Comparison of ENCODE assay signal across 9 mouse cellular contexts in the genomic region with DNA sequence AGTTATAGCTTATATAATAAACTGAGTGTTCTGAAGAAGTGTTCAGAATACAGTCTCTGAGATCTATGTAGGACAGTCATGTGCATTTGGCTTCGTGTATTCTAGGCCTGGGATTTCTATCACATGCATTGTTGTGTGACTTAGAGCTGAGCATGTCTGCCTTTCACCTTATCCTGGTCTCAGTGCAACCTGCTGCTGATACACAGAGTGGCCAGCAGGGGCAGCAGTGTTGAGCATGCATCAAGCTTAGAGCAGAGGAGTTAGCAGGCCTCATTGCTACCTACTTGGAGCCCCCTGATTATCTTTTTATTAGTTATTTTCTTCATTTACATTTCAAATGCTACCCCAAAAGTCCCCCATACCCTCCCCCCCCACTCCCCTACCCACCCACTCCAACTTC.
DNase-seq lines count a peak whose midpoint lies in the region; ATAC-seq lines count a peak whose summit lies in the region.
"Had no signal": no experiment of that assay in that cellular context is flagged by ENCODE, and none has a peak within 500 bp of the region (broad histone marks: within the 10 kb centered on the region; RNA-seq: fewer than 3 reads in every experiment).

No protein-coding gene starts in this region.

- peak; percentile 28 to 32 for DNase-seq in layer of hippocampus, postnatal 10 days (ENCODE audit: low spot score in 2 of 2)
- DNase-seq in layer of hippocampus, postnatal 14 days (ENCODE audit: low spot score in 2 of 2): no peak
- peak; percentile 77 for DNase-seq in ES-CJ7 (ENCODE audit: low read depth, low spot score)
- DNase-seq in brain, adult 2 months (ENCODE audit: low read depth, low spot score): peak; percentile 24
- DNase-seq in naive thymus-derived CD4-positive, alpha-beta T cell, adult 2 months (ENCODE audit: low read depth): peak; percentile 22
- no peak for DNase-seq in ovary, adult 18-20 months (ENCODE audit: low spot score)
- DNase-seq: cerebellum, adult 9-10 months; heart, adult 11 months had no signal

- no peak for ATAC-seq in monocyte, adult 5-6 weeks (replicated peaks; ENCODE audit: insufficient number of reproducible peaks, low FRiP score, low TSS enrichment, poor library complexity, severe bottlenecking)

Comparison
In these comparisons a context has a peak if more than half of its experiments do, and no peak if none do; other contexts are left out.
1. DNase-seq: peak in layer of hippocampus, postnatal 10 days (2 of 2), ES-CJ7 (single experiment), brain, adult 2 months (single experiment) and naive thymus-derived CD4-positive, alpha-beta T cell, adult 2 months (single experiment); none in layer of hippocampus, postnatal 14 days (0 of 2) and ovary, adult 18-20 months (single experiment).